Mouse (Mus musculus): ENCODE measurements around the gene Smim24. TPM values are rescaled to one million over a fixed set of nuclear protein-coding genes. Genes with fewer than 3 reads are reported as not detected.
A peak's percentile ranks its signal among the peaks of the same experiment; 100 is the strongest.

Gene Smim24
- polyA plus RNA-seq, 2 experiments, result 4.3 to 7.8 TPM

DNA sequence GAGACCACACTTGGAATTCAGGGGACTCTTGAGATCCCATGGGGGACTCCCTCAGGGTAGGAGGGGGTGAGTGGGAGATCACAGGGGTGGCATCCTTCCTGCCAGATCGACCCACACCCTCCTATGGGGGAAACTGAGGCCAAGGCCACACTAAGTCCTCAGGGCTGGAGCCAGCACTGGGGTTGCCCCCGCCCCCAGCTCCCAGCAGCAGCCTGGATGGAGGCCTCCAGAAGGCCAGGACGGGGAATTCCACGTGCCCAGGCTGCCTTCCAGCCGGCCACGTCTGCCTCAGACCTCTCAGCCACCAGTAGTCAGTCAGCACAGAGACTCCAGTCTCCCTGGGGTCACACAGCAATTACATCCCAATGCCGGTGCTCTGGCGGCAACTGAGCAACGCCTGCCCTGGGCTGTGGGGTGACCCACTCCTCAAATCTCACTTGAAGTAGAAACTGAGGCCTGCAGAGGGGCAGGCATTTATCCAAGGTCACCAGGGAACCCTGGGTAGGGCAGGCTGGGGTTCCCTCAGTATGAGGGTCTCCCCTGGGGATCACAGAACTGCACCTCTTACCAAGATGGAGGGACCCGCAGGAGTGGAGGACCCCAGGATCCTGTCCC is 32.5 kb downstream of the Smim24 start:
- no peak for ATAC-seq (ENCODE audit: low FRiP score, low read depth)
- Histone ChIP-seq H3K9ac (ENCODE audit: low read depth, low read length, severe bottlenecking) (peak overlapping the region; percentile 77), H3K36me3 (ENCODE audit: control insufficient read depth, insufficient read depth, low read length) (peaks cover 15% of the 10 kb centered on the region), H3K4me2 (replicated peaks; ENCODE audit: low read depth, low read length, severe bottlenecking) (peak overlapping the region; percentile 71), H3K9me3 (ENCODE audit: control insufficient read depth, low read length) (no peaks in the 10 kb centered on the region), H3K27me3 (ENCODE audit: control insufficient read depth, insufficient read depth, low read length) (0 out of 2 replicates have a peak, but pooled peaks cover 4% of the 10 kb centered on the region), H3K27ac (replicated peaks; ENCODE audit: low read depth, low read length) (peak overlapping the region; percentile 26; the same call in 1 of the 2 replicates), H3K4me1 (ENCODE audit: control insufficient read depth, insufficient read depth, low read length) (peaks cover 28% of the 10 kb centered on the region), H3K4me3 (replicated peaks; ENCODE audit: low read length) (peak overlapping the region; percentile 73)
- DNase-seq (ENCODE audit: low spot score), result no peak
- no peak for TF ChIP-seq POLR2A (IDR thresholded peaks at IDR 0.05; ENCODE audit: borderline replicate concordance, extremely low read depth, insufficient read depth, insufficient read length)
- 25% methylated on average over 10 of the region's 10 CpGs for WGBS

DNA sequence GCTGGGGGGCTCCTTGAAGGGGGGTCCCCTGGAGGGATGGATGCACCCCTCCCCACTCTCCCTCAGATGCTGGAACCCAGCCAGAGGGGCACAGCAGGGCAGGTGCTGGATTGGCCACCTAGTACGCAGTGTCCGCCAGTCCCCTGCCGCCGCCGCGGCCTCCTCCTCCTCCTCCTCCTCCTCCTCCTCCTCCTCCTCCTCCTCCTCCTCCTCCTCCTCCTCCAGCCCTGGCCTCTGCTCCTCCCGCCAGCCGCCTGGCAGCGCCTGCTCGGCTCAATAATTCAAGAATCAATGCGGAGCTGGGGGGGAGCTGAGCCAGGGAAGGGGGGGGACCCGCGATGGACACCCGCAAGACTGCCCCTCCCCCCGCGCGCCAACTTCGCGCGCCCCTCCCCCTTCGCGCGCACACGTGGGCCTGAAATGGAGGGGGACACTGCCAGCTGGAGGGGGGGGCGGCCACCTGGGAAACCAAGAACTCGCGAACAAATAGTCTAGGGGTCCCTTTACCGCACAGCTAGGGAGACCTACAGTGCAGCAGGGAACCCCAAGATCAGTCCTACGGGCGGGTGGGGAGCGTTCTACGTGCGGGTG is 33.3 kb downstream of the Smim24 start:
- Histone ChIP-seq H3K27me3 (ENCODE audit: control insufficient read depth, insufficient read depth, low read length) (0 out of 2 replicates have a peak, but pooled peaks cover 4% of the 10 kb centered on the region), H3K27ac (replicated peaks; ENCODE audit: low read depth, low read length) (0 out of 2 replicates have a peak overlapping the region, but pooled peaks have one; percentile 29), H3K4me2 (replicated peaks; ENCODE audit: low read depth, low read length, severe bottlenecking) (peak overlapping the region; percentile 71), H3K36me3 (ENCODE audit: control insufficient read depth, insufficient read depth, low read length) (0 out of 2 replicates have a peak, but pooled peaks cover 8% of the 10 kb centered on the region), H3K9me3 (ENCODE audit: control insufficient read depth, low read length) (no peaks in the 10 kb centered on the region), H3K4me3 (replicated peaks; ENCODE audit: low read length) (peak overlapping the region; percentile 73), H3K4me1 (ENCODE audit: control insufficient read depth, insufficient read depth, low read length) (peaks cover 31% of the 10 kb centered on the region), H3K9ac (ENCODE audit: low read depth, low read length, severe bottlenecking) (peak overlapping the region; percentile 77)
- DNase-seq (ENCODE audit: low spot score) (no peak), ATAC-seq (ENCODE audit: low FRiP score, low read depth) (no peak)
- WGBS, result 2% methylated on average over 15 of the region's 33 CpGs
- TF ChIP-seq POLR2A (IDR thresholded peaks at IDR 0.05; ENCODE audit: borderline replicate concordance, extremely low read depth, insufficient read depth, insufficient read length), result no peak

DNA sequence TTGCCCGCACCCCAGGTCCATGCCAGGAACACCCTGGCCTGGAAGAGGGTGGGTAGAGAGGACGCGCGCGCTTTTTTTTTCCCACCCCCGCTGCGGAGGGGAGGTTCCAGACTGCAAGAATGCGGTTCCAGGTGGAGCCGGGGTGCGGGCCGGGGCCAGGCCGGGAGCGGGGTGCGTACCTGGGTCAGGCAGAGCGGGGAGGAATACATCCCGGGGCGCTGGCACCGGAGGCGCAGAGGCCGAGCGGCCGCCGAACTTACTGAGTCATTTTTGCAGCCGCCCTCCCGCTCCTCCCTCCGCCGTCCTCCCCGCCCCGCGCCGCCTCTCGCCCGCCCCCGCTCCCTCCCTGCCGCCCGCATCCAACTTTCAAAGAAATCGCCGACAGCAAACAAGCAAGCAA is 34.0 kb downstream of the Smim24 start:
- Histone ChIP-seq H3K9ac (ENCODE audit: low read depth, low read length, severe bottlenecking) (peak overlapping the region; percentile 77), H3K27ac (replicated peaks; ENCODE audit: low read depth, low read length) (peak overlapping the region; percentile 29; the same call in 1 of the 2 replicates), H3K4me3 (replicated peaks; ENCODE audit: low read length) (peak overlapping the region; percentile 73), H3K9me3 (ENCODE audit: control insufficient read depth, low read length) (no peaks in the 10 kb centered on the region), H3K36me3 (ENCODE audit: control insufficient read depth, insufficient read depth, low read length) (0 out of 2 replicates have a peak, but pooled peaks cover 1% of the 10 kb centered on the region), H3K4me1 (ENCODE audit: control insufficient read depth, insufficient read depth, low read length) (peaks cover 34% of the 10 kb centered on the region), H3K4me2 (replicated peaks; ENCODE audit: low read depth, low read length, severe bottlenecking) (peak overlapping the region; percentile 71), H3K27me3 (ENCODE audit: control insufficient read depth, insufficient read depth, low read length) (0 out of 2 replicates have a peak, but pooled peaks cover 4% of the 10 kb centered on the region)
- no peak for DNase-seq (ENCODE audit: low spot score)
- ATAC-seq (ENCODE audit: low FRiP score, low read depth), result no peak
- no peak for TF ChIP-seq POLR2A (IDR thresholded peaks at IDR 0.05; ENCODE audit: borderline replicate concordance, extremely low read depth, insufficient read depth, insufficient read length)
- 0% methylated on average over 21 of the region's 38 CpGs for WGBS

DNA sequence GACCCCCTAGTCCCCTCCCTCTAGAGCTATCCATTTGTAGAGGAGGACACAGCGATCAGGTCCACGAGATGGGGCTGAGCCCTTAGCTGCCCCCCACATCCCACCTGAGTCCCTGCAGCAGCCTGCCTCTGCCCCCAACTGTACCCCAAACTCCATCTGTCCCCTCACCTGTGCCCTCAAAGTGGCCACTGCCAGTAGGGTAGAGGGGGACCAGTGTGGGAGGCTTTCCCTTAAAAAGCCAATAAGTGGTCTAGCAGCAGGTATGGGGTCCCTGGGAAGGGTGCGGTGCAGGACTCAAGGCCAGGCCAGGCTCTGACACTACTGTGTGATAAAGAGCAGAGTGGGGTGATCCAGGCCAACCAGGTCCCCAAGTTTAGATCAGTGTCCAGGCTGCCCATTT is 34.5 kb downstream of the Smim24 start:
- 33% methylated on average over 3 of the region's 3 CpGs for WGBS
- H3K4me2 ChIP-seq (replicated peaks; ENCODE audit: low read depth, low read length, severe bottlenecking), result peak overlapping the region; percentile 71
- peak overlapping the region; percentile 77 for H3K9ac ChIP-seq (ENCODE audit: low read depth, low read length, severe bottlenecking)
- H3K36me3 ChIP-seq (ENCODE audit: control insufficient read depth, insufficient read depth, low read length), result no peaks in the 10 kb centered on the region
- H3K27me3 ChIP-seq (ENCODE audit: control insufficient read depth, insufficient read depth, low read length), result 0 out of 2 replicates have a peak, but pooled peaks cover 4% of the 10 kb centered on the region
- ATAC-seq (ENCODE audit: low FRiP score, low read depth) (no peak), DNase-seq (ENCODE audit: low spot score) (no peak)
- peak overlapping the region; percentile 73 for H3K4me3 ChIP-seq (replicated peaks; ENCODE audit: low read length)
- TF ChIP-seq POLR2A (IDR thresholded peaks at IDR 0.05; ENCODE audit: borderline replicate concordance, extremely low read depth, insufficient read depth, insufficient read length), result no peak
- H3K27ac ChIP-seq (replicated peaks; ENCODE audit: low read depth, low read length), result no peak overlapping the region
- peaks cover 34% of the 10 kb centered on the region for H3K4me1 ChIP-seq (ENCODE audit: control insufficient read depth, insufficient read depth, low read length)
- H3K9me3 ChIP-seq (ENCODE audit: control insufficient read depth, low read length), result no peaks in the 10 kb centered on the region

DNA sequence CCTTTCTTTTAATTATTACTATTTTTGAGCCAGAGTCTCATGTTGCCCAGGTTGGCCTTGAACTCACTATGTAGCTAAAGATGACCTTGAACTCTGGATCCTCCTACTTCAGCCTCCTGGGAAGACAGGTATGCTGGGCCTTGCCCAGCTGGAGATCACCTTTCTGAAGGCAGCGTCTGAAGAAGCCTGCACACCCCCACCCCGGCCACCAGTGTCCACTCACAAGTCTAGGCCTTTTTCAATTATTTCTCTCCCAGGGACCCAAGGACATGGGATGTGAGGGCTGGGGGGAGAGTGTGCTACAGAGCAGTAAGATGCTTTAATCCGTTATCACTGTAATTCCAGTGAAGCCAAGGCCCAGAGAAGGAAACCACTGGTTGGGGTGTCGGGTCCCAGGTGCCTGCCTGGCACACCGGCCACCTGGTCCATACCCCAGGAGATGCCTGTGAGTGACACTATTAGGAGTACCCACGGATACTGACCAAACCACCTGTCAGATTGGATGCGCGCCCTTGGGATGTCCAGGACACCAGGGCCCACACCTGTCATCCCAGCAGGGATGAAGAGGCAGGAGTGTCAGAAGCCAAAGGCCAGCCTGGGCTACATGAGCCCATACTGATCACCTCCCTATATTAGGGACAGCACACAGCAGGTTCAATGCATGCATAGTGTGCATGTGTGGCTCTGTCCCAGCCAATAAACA is 35.1 kb downstream of the Smim24 start:
- 86% methylated on average over 8 of the region's 8 CpGs for WGBS
- H3K4me3 ChIP-seq (replicated peaks; ENCODE audit: low read length), result no peak overlapping the region
- ATAC-seq (ENCODE audit: low FRiP score, low read depth) (no peak), DNase-seq (ENCODE audit: low spot score) (no peak)
- no peak for TF ChIP-seq POLR2A (IDR thresholded peaks at IDR 0.05; ENCODE audit: borderline replicate concordance, extremely low read depth, insufficient read depth, insufficient read length)
- no peak overlapping the region for H3K4me2 ChIP-seq (replicated peaks; ENCODE audit: low read depth, low read length, severe bottlenecking)
- H3K27me3 ChIP-seq (ENCODE audit: control insufficient read depth, insufficient read depth, low read length), result 0 out of 2 replicates have a peak, but pooled peaks cover 4% of the 10 kb centered on the region
- no peak overlapping the region for H3K27ac ChIP-seq (replicated peaks; ENCODE audit: low read depth, low read length)
- H3K4me1 ChIP-seq (ENCODE audit: control insufficient read depth, insufficient read depth, low read length), result peaks cover 36% of the 10 kb centered on the region
- no peak overlapping the region for H3K9ac ChIP-seq (ENCODE audit: low read depth, low read length, severe bottlenecking)
- H3K9me3 ChIP-seq (ENCODE audit: control insufficient read depth, low read length), result no peaks in the 10 kb centered on the region
- no peaks in the 10 kb centered on the region for H3K36me3 ChIP-seq (ENCODE audit: control insufficient read depth, insufficient read depth, low read length)
